Mouse (Mus musculus) frontal cortex, postnatal 14 days (tissue): ENCODE results near the gene Olfr609.
"Not testable (repeated sequence)": the region's sequence is repeated elsewhere in the genome, so short reads cannot be mapped to it uniquely, and the experiment has no call there.

Experiments used
- DNase-seq, 2 experiments: peaks; one replicate each; pipeline ENCODE4 v3.0.0; 2022; ENCODE audit warnings: low spot score in 2 of 2

Gene Olfr609

GRCm38 (mm10) chr7:103497962-103498361 is at the start of gene Olfr609:
Olfr609 (minus strand) TSS chr7:103498062.
- DNase-seq: no peak

- DNase-seq: not testable (repeated sequence)
Observed at GRCm38 (mm10) chr7:103542617-103543016, 44.8 kb upstream of the Olfr609 start, which contains the start of gene Olfr612. Olfr612 (minus strand) TSS chr7:103542717.

GRCm38 (mm10) chr7:103520746-103521145 is 22.9 kb upstream of the Olfr609 start, which contains the start of gene Olfr611:
Olfr611 (minus strand) TSS chr7:103520846.
- DNase-seq: not testable (repeated sequence)

- no peak for DNase-seq
Observed at GRCm38 (mm10) chr7:103512022-103512421, 14.2 kb upstream of the Olfr609 start, which contains the start of gene Olfr610. Olfr610 (minus strand) TSS chr7:103512122.

GRCm38 (mm10) chr7:103477106-103477505 is 20.8 kb downstream of the Olfr609 start:
- DNase-seq: not testable (repeated sequence)

GRCm38 (mm10) chr7:103469577-103469976 is 28.3 kb downstream of the Olfr609 start, which contains the start of gene Olfr608:
Olfr608 (plus strand) TSS chr7:103469877.
- DNase-seq: no peak

- no peak for DNase-seq
Observed at GRCm38 (mm10) chr7:103460590-103460989, 37.3 kb downstream of the Olfr609 start.

GRCm38 (mm10) chr7:103448746-103449145 is 49.1 kb downstream of the Olfr609 start, which contains the start of gene Olfr606:
Olfr606 (plus strand) TSS chr7:103449046.
- DNase-seq: no peak

GRCm38 (mm10) chr7:103445339-103445738 is 52.5 kb downstream of the Olfr609 start, which contains the start of gene Olfr605:
Olfr605 (minus strand) TSS chr7:103445439.
- DNase-seq: no peak
